Mouse (Mus musculus) gastrocnemius, adult 8-10 months (tissue): Measurements from ENCODE around the gene Rho. TPM values are rescaled to one million over a fixed set of nuclear protein-coding genes. Genes with fewer than 3 reads are reported as not detected.
A peak's percentile ranks its signal among the peaks of the same experiment; 100 is the strongest.

Experiments
- DNase-seq, 2 experiments: peaks; one replicate each; pipeline ENCODE4 v3.0.0; 2022; ENCODE audit warnings: low spot score in 2 of 2
- total RNA-seq, 4 experiments: library from RNA; stranded (reverse); gene quantifications; 2 replicates each; pipeline ENCODE4 v1.2.4; 2022

Rho gene
- total RNA-seq, 4 experiments from 2014 or later = not detected

DNA sequence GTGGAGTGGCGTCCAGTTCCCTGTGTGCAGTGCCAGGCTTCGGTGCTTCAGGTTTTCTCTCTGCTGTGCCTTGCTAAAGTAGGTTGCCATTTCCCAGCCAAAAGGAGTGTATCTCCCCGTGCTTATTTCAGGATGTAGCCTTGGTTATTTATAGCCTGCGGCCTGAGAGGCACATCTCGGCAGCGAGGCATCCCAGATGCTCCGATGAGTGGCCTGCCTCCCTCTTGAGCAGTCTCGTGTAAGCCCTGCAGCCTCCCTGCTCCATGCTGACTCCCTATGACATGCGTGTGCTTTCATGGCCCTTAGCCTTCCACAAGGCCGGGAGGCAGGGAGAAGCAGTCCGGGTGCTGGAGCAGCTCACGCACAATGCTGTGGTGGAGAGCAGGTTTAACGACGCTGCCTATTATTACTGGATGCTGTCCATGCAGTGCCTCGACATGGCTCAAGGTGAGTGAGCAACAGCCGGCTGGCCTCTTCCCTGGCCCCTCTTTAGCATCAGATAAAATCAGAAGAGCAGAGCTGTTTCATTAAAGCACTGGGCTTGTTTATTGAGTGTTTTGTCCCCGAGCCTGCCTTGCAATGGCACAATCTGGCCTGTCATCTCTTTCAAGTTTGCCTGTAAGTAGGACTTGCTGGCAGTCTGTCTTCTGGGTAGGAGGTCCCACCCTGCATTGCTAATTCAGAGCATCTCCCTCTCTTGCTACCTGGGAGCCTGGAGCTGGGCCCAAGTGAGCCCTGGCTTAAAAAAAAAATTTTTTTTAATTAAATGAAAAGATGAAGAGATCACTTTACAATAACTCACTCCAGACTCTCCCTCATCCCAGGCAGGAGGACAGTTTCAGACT is 15.7 kb upstream of the Rho start:
- DNase-seq = peak in 1 of 2 experiments; percentile 41

DNA sequence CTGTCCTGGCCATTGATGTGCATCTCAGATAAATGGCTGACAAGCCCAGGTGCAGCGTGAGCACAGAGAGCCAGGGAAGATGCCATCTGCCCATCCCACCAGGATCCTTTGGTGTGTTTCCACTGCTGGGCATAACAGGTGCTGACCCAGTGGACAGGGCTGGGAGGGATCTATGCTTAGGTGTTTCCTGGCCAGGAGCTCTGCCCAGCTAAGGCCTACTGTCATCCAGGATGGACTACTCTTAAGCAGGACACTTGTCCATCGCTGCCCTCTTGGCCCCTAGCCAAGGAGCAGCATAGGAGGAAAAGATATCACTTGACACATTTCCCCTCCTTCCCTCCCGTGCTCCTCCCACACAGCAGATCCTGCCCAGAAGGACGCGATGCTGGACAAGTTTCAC is 14.9 kb upstream of the Rho start:
- DNase-seq = no peak

DNA sequence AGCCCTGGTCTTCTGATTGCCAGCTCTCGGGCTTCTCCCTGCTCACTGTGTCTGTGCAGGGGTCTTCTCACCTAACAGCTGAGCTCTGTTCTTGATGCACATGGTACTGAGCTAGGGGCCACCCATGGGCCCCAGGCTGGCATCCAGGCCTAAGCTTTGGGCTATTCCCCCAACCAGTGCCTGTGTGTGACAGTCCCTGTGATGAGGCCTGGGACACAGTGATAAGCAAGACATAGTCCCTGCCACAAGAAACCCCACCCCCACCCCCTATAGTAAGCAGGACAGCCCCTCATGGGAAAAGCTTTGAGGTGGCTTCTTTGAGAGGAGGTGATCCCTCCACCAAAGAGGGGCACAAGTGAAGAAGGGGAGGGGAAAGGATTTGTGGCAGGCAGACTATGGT is 12.9 kb upstream of the Rho start:
- DNase-seq = no peak

DNA sequence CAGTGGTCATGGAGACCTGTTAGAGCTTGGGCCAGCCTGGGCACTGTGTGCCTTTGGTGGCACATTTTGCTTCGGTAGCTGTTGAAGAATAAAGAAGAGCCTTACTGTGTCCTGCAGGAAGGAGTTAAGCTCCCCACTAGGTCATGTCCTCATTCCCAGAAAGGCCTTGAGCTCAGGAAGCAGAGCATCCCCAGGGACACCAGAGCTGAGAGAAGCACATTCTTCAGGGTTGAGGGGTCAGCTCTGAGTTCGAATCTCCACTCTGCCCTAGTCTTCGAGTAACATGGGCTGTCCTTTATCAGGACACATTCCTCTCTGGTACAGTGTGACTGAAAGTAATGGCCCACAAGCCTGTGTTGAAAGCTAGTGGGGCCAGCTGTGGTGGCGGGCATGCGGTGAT is 11.7 kb upstream of the Rho start:
- no peak for DNase-seq

DNA sequence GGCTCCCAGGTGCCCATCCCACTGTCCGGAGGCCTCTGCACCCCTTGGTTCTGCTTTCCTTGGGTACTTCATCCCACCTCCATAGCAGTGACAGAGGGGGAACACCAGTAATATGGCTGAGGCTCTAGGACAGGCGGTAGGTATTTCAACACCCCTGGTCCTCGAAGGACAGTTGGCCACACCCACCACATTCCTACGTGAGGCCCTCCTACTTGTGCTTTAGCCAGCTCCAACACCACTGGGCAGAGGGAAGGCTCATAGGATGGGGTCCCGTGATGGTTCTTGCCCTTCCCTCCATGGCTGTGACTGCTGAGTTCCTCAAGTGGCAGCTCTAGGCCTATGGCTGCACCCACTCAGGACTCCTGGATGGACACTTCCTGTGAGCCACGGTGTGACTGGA is 6.7 kb upstream of the Rho start:
- no peak for DNase-seq

DNA sequence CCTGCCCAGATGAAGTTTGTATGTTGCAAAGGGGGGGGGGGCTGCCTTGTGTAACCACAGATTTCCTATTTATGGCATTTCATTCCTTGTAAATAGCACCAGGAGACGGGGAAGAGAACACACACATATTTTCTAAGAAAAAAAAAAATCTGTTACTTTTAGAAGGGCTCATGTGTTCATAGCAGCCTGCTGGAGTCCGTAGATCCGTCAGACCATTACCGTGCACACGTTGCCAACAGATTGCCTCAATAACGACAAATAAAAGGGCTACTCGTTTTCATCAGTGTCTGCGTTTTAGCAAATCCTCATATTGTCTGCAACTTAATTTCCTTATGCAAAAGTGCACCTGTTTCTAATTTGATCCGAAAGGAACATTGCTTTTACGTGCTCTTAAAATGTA is 5.1 kb upstream of the Rho start:
- no peak for DNase-seq

DNA sequence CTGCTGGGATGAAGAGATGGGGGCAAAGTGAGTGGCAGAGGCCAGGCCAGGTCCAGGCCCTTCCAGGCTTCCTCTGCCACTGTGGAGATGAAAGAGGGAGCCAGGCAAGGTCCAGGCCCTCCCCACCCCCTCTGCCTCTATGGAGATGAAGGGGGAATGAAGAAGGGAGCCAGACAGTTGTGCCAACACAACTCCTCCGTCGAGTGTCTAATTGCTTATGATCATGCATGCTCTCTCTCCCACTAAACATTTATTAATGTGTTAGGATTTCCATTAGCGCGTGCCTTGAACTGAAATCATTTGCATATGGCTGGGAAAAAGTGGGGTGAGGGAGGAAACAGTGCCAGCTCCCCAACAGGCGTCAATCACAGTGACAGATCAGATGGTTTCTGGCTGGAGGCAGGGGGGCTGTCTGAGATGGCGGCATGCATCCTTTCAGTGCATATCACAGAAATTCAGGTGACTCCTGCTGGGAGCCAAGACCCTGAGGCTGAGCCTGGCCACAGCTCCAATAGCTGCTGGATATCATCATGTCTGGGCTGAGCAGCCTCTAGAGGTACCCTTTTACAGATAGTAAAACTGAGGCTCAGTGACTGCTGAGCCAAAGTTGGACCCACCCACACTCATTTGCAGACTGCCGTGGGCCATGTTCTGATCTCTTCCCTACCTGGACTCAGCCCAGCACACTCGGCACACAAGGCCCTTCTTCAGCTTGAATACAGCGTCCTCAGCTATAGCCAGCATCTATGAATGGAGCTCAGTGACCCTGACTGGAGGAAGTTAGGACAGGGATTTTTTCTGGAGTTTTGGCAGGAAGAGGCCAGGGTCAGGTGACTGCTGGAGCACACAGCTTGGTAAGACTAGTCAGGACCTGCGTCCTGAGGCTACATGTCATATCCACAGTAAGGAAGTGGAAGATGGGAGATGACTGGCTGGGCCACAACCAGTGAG is 4.0 kb upstream of the Rho start:
- no peak for DNase-seq

DNA sequence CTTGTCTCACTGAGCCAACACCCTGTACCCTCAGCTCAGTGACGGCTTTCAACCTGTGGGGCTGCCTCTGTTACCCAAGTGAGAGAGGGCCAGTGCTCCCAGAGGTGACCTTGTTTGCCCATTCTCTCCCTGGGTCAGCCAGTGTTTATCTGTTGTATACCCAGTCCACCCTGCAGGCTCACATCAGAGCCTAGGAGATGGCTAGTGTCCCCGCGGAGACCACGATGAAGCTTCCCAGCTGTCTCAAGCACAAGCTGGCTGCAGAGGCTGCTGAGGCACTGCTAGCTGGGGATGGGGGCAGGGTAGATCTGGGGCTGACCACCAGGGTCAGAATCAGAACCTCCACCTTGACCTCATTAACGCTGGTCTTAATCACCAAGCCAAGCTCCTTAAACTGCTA is 1.5 kb upstream of the Rho start:
- no peak for DNase-seq

DNA sequence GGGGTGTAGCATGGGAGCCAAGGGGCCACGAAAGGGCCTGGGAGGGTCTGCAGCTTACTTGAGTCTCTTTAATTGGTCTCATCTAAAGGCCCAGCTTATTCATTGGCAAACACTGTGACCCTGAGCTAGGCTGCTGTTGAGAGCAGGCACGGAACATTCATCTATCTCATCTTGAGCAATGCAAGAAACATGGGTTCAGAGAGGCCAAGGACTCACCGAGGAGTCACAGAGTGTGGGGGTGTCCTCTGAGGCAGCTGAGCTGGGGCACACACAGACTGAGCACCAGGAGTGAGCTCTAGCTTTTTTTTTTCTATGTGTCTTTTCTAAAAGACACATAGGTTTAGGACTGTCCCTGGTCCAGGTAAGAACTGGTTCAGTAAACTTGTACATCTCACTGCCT is 843 bp downstream of the Rho start:
- DNase-seq = no peak

DNA sequence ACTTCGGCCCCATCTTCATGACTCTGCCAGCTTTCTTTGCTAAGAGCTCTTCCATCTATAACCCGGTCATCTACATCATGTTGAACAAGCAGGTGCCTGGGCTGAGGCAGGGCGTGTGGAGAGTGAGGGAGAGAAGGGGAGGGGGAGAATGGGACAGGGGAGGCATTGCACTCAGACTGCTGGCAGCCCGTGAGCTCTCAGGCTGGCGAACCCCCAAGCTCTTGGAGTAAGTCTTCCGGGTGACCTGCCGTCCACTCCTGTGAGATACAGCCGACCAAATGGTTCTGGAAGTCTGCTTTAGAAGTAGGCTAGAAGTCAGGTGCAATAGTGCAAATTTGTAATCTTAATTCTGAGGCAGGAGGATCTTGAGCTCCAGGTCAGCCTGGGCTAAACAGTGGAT is 4.0 kb downstream of the Rho start:
- no peak for DNase-seq

DNA sequence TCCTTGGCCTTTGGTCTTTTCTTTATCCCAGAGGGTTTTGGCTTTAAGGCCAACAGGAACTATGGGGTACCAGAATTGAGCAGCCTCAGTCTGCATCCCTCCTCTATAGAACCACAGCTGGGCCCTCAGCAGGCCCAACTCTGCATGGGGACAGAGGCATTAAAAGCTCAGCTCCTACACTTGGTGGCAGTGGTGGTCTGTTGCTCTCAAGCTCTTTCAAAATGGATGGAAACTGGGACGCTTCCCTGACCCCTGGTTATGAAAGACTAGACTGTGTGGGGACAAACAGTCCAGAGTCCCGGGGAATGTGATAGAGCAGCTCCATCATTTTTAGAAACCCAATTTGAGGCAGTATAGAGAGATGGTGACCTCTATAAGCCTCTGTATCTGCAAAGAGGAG is 6.5 kb downstream of the Rho start:
- no peak for DNase-seq

DNA sequence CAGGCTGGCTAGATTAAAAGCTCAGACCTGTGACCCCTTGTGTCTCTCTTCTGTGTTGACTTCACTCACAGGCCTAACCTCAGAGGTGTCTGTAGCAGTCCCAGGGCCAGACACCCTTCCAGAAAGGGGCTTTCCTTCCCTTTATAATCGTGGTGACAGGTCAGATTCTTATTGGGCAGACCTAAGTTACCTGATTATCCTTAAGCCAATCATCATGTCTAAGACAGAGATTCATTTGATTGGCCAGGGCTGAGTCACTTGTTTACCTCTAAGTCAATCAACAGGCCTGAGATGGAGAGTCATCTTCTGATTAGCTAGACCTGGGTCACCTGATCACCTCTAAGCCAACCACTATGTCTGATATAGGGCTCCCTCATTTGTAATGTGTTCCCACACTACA is 7.2 kb downstream of the Rho start:
- DNase-seq = no peak

DNA sequence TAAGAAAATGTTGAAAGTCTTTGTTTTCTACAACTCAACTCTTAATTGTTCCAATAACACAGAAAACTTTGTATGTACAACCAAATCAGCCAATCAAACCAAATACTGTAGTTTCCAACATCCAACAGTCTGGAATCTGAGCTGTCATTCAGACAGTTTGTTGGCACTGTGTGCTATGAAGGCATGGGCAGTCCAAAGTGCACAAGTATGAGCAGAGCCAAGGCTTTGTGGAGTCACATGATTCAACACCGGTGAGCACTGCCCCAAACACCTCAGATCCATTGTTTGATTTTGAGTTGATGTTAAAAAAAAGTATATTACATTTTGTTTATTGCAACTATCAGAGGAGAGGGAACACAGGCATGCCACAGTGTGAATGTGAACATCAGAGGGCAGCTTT is 9.1 kb downstream of the Rho start:
- no peak for DNase-seq

DNA sequence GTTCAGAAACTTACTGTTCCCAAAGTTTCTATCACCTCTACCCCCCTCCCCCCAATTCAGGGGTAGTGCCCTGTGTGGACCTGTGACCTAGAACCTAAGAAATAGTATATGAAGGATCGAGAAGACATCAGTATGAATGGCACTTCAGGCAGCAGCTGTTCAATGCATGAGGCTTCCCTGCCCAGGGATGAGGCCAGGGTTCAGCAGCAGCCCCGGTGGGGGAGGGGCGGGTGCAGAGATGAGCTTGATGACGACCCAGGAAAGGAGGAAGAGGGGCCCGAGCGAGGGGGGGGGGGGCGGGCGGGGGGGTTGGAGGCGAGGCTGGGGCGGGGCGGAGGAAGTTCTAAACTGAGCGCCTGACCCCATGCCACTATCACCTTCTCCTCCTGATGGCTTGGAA is 9.6 kb downstream of the Rho start:
- DNase-seq = no peak

DNA sequence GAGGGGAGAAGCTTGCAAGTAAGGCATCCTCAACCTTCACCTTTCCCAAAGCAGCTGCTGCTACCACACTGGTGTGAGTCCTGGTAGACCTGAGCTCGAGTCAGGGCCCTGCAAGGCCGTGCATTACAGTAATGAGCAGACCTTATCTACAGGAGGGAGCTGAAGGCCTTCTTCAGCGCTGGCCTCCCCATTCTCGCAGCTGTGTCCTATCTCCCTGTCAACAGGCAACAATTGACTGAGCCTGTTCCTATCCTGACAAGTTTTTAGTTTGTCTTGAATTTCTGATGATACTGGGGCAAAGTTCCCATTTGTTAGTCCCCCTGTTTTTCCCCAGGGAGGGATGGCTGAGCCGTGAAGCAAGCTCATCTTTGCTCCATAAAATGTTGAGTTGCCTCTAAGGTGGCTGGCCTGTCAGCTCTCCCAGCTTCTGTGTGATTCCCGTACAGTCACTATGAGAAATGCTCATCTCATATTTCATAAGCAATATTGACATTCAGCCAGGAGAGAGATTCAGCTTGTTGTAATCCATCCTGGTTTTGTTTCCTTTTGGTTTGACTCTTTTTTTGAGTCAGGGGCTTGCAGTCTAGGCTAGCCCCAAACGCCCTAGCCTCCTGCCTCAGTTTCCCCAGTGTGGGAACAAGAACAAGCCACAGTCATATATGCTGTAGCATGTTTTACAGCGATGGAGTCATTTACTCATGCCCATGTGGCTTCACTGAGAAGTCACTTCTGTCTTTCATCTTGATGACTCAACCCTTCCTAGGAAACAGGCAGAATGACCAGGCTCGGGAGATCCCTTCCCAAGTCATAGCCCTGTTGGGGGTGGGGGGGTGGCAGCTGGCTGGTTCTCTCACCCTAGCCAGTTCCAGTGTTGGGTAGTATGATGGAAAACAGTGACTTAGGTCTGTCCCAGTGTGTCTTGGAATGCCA is 12.2 kb downstream of the Rho start:
- DNase-seq = no peak

DNA sequence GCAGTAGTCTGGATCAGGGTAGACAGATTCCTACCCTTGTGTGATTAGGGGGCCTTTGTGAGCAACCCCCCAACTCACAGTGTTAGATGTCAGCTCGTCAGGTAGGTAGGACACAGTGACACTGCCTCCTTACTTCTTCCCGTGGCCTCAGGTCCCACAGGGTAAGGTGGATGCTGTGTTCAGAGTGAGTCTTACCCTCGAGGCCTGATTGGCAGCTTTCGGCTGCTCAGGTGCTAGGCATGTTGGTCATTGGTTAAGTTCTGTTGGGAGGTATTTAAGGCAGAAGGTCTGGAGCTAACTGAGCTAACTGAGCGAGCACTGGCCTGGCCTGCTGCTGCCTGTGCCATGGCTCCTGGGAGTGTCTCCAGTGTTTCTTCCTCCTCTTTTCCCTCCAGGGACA is 13.1 kb downstream of the Rho start, which contains the start of gene H1foo:
Gene H1foo (plus strand): TSS at position 301 of the 400 bp plus-strand sequence.
- no peak for DNase-seq

DNA sequence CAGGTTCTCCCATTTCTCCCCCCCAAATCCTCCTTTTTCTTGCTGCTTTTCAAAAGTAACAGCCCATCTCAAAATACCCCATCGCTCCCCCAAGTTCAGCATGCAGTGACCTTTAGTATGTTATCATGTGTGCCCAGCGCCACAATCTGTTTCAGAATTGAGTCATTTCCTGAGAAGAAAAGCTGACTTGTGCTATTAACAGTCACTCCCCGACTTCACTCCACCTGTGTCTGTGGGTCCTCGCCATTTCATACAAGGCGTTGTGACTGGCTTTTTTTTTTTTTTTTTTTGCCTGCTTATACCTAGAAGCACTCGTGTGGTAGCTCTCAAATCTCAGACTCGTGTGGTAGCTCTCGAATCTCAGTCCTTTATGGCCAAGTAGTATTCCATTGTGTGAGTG is 14.1 kb downstream of the Rho start:
- no peak for DNase-seq

DNA sequence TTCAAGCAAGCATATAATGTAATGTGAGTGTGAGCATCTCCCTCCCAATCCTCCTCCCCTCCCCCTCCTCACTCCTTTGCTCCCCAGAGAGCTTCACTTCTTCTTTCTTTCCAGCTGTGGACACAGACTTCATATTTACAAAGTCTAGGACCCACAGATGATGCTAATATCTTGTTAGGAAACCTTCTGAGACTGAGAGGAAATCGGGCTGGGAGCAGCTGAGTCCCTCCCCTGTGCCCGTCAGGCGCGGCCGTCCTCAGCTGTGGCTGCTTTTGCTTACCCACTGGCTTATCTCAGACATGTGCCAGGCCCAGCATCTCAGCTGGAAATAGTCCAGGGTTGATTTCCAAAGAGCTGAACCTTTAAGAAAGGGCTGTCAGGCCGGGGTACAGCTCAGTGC is 14.8 kb downstream of the Rho start:
- no peak for DNase-seq

DNA sequence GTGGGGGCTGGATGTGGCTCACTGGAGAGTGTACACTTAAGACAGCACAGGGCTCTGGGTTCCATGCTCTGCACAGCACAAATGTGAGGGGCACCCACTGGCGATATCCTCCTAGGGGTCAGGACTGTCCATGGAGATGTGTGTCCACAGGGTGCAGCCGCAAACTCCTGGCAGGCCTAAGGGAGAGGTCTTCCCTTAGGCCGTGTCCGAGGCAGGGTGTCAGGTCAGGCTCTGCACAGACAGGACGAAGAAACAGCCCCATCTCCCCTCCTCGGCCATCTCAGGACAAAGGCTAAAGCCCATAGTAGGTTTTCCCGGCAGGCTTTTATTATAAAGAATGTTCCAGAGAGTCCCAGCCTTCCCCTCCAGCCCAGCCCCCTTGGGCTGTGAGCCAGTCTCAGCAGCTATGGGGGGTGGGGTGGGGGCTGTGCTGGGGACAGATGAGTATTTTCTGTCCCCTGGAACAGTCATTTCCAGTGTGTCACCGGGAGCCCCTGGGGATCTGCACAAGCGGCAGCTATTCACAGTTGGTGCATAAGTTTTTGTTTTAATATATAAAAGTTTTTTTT is 23.0 kb downstream of the Rho start:
- DNase-seq = no peak

DNA sequence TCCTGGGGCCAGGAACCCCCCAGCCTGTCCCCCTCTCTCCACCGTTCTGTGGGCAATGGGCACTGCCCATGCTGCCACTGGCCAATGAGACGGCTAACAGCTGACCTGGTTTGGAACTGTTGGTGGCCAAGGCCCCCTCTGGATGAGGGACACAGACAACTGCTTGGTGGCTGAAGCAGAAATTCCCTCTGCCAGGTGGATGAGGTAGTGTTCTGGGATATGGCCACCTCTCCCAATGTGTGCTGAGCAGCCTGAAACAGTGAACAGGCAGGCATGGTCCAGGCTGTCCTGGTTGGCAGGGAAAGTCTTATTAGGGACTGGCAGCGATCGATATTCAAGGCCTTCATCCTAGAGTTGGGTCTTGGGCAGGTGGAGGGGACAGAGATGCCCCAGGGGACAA is 23.6 kb downstream of the Rho start:
- DNase-seq = no peak

DNA sequence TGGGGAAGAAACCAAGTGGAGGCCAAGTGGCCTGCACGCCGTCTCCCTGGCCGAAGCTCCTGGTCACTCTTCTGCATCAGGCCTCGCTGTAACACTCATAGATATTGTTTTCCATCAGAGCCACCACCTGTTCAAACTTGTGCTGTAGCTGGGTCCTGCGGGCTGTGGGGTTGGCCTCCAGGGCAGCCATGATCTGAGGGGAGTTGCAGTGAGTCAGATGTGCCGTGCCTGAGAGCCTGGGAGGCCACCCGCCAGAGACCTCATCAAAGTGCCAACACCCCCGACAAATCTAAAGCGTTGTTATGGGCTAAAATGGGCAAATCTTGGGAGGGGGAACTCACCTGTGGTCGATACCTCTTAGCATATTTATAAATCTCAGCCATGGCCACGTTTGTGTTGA is 24.1 kb downstream of the Rho start:
- DNase-seq = no peak
